Mouse (Mus musculus) thymus, adult 2 months (tissue): Measurements from ENCODE around the gene Tnfrsf18. TPM values are rescaled to one million over a fixed set of nuclear protein-coding genes. Genes with fewer than 3 reads are reported as not detected.

Experiments used
- DNase-seq: peaks from one replicate; pipeline ENCODE4 v3.0.0; 2021
- H3K27ac ChIP-seq: fragments of 200-500 bp; 2 replicates; pipeline ENCODE4 v1.5.1; 2012; ENCODE audit warnings: low read length, control low read depth; ENCODE audit not compliant: control insufficient read depth, insufficient read depth
- H3K27me3 ChIP-seq: fragments of 200-500 bp; 2 replicates; pipeline ENCODE4 v1.6.1; 2012; ENCODE audit warnings: mild to moderate bottlenecking, low read length, moderate library complexity, mixed read lengths; ENCODE audit not compliant: control insufficient read depth, insufficient read depth
- H3K36me3 ChIP-seq: fragments of 200-500 bp; 2 replicates; pipeline ENCODE4 v1.6.1; 2012; ENCODE audit warnings: mild to moderate bottlenecking, low read length, moderate library complexity; ENCODE audit not compliant: control insufficient read depth, insufficient read depth
- H3K4me1 ChIP-seq: fragments of 200-500 bp; replicated peaks from 2 replicates; pipeline ENCODE4 v1.6.1; 2012; ENCODE audit warnings: low read length; ENCODE audit not compliant: control insufficient read depth, insufficient read depth
- H3K4me3 ChIP-seq: fragments of 200-500 bp; 2 replicates; pipeline ENCODE4 v1.5.1; 2012; ENCODE audit warnings: mild to moderate bottlenecking, low read length, control low read depth, moderate library complexity; ENCODE audit not compliant: control insufficient read depth, insufficient read depth
- CTCF ChIP-seq: fragments of 200-500 bp; IDR thresholded peaks from 2 replicates; pipeline ENCODE4 v1.5.1; 2012; ENCODE audit warnings: mild to moderate bottlenecking, control low read depth, low read length, moderate library complexity, borderline replicate concordance; ENCODE audit not compliant: control insufficient read depth, poor library complexity, insufficient read depth; ENCODE audit errors: extremely low read depth
- POLR2A ChIP-seq: fragments of 200-500 bp; IDR thresholded peaks from 2 replicates; pipeline ENCODE4 v1.6.1; 2012; ENCODE audit warnings: mild to moderate bottlenecking, low read length, control low read depth, moderate library complexity; ENCODE audit not compliant: control insufficient read depth, poor library complexity, insufficient read depth; ENCODE audit errors: extremely low read depth
- WGBS: fragments of 180-500 bp; shearing (Covaris S2); methylation state at CpG from one replicate; pipeline ENCODE4 v1.1.7; 2018; 5-methylcytosine and 5-hydroxymethylcytosine counted together
- polyA plus RNA-seq: library from polyadenylated mRNA; depleted of rRNA; stranded (reverse); fragments of >200 nt; gene quantifications from 2 replicates; pipeline ENCODE4 v1.2.3, GENCODE M21; 2012

Gene Tnfrsf18
- polyA plus RNA-seq, 1 experiment: 85.2 TPM

- Histone ChIP-seq H3K4me1 (no peaks in the 10 kb centered on the region), H3K27ac (no peak overlapping the region)
- WGBS: 39% methylated on average over 3 of the region's 3 CpGs
These were observed 23.8 kb downstream of the Tnfrsf18 start for GRCm38 (mm10) chr4:156049779-156050178.

DNA sequence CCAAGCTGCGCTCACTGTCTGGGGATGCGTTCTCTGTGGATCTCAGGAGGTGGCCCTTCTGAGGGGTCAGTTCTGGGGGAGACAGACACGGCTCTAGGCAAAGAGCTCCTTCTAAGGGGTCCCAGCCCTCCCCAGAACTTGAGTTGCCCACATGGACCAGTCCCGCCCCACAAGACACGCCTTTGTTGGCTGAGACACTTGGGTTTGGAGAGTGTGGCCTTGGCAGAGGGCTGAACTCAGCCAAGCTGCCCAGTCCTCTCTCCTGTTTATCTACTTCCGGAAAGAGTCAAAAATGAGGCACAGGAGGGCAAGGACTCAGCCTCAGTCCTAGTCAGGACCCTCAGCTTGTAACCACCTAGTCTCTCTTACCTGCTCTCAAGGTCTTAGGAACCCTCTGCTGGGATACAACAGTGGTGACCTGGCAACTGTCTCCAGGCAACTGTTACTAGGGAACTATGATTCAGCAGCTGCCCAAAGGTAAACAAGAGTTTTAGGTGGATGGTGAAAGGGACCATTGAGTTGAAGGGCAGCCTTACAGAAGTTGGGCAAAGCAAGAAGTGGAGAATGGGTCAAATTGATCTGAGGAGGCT, 24.5 kb downstream of the Tnfrsf18 start:
- DNase-seq: no peak
- H3K27me3 ChIP-seq: no peaks in the 10 kb centered on the region
- no peak for TF ChIP-seq CTCF
- no peak for TF ChIP-seq POLR2A
- WGBS: 90% methylated on average over 6 of the region's 6 CpGs
- H3K27ac ChIP-seq: no peak overlapping the region
- no peak overlapping the region for H3K4me3 ChIP-seq
- no peaks in the 10 kb centered on the region for H3K36me3 ChIP-seq
- H3K4me1 ChIP-seq: no peaks in the 10 kb centered on the region

More at GRCm38 (mm10) chr4:156049779-156050178, 23.8 kb downstream of the Tnfrsf18 start:
- Histone ChIP-seq H3K4me3 (no peak overlapping the region), H3K27me3 (no peaks in the 10 kb centered on the region), H3K36me3 (no peaks in the 10 kb centered on the region)
- no peak for DNase-seq
- no peak for TF ChIP-seq CTCF
- no peak for TF ChIP-seq POLR2A

- no peak overlapping the region for H3K4me3 ChIP-seq
- 95% methylated on average over 4 of the region's 4 CpGs for WGBS
- no peaks in the 10 kb centered on the region for H3K27me3 ChIP-seq
- no peaks in the 10 kb centered on the region for H3K4me1 ChIP-seq
- no peak for DNase-seq
- no peak overlapping the region for H3K27ac ChIP-seq
- no peaks in the 10 kb centered on the region for H3K36me3 ChIP-seq
- TF ChIP-seq CTCF (no peak), POLR2A (no peak)
These were observed 27.1 kb downstream of the Tnfrsf18 start for GRCm38 (mm10) chr4:156053113-156053512.

DNA sequence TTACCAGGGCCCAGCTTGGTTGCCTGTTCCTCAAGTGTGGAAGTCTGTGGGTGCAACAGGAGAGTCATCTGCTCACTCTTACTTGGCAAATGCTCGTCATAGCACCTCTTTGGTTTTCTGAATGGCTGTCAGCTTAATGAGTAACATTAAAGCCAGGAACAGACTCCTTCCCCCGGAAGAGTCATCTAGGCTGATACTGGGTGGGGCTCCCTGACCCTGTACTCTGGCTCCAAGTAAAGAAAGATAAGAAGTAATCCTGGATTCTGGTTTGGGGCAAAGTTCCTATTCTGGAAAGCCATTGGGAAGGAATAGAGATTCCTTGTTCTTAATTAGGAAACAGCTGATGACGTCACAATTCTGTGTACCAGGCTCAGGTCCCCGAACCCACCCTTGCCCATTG, 28.2 kb downstream of the Tnfrsf18 start:
- DNase-seq: no peak
- no peaks in the 10 kb centered on the region for H3K27me3 ChIP-seq
- no peak overlapping the region for H3K27ac ChIP-seq
- H3K36me3 ChIP-seq: no peaks in the 10 kb centered on the region
- no peak overlapping the region for H3K4me3 ChIP-seq
- no peaks in the 10 kb centered on the region for H3K4me1 ChIP-seq
- TF ChIP-seq CTCF (no peak), POLR2A (no peak)
- 93% methylated on average over 4 of the region's 4 CpGs for WGBS

DNA sequence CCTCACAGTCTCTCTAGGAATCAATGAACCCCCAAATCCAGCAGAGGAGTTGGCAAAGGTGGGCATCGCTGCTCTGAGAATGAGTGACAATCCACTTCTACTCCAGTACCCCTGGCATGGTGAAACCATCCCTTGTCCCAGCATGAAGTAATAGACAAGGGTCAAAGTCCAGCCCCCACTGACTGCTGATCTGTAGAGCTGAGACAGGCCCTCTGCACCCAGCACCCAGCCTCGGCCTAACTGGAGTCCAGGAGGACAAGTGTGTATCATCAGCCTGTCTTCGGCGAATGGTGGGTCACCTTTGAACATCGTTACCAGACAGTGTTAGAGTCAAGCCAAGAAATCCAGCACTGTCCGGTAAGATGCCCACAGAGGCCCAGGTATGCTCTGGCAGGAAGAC, 28.6 kb downstream of the Tnfrsf18 start:
- WGBS: 94% methylated on average over 6 of the region's 6 CpGs
- no peak overlapping the region for H3K4me3 ChIP-seq
- TF ChIP-seq CTCF (no peak), POLR2A (no peak)

GRCm38 (mm10) chr4:156055173-156055572, 29.2 kb downstream of the Tnfrsf18 start:
- Histone ChIP-seq H3K27ac (no peak overlapping the region), H3K27me3 (no peaks in the 10 kb centered on the region), H3K36me3 (no peaks in the 10 kb centered on the region), H3K4me3 (no peak overlapping the region), H3K4me1 (no peaks in the 10 kb centered on the region; the same call in 1 of the 2 replicates)
- TF ChIP-seq CTCF (no peak), POLR2A (no peak)
- DNase-seq: no peak
- WGBS: 95% methylated on average over 5 of the region's 5 CpGs

More for the DNA sequence above, 28.6 kb downstream of the Tnfrsf18 start:
- no peak for DNase-seq
- Histone ChIP-seq H3K4me1 (no peaks in the 10 kb centered on the region), H3K36me3 (no peaks in the 10 kb centered on the region), H3K27ac (no peak overlapping the region), H3K27me3 (no peaks in the 10 kb centered on the region)

- no peak for TF ChIP-seq POLR2A
- TF ChIP-seq CTCF: no peak
- no peaks in the 10 kb centered on the region for H3K27me3 ChIP-seq
- DNase-seq: no peak
- 93% methylated on average over 10 of the region's 10 CpGs for WGBS
- H3K4me1 ChIP-seq: no peaks in the 10 kb centered on the region; the same call in 1 of the 2 replicates
- no peaks in the 10 kb centered on the region for H3K36me3 ChIP-seq
- no peak overlapping the region for H3K27ac ChIP-seq
- no peak overlapping the region for H3K4me3 ChIP-seq
These were observed 31.7 kb downstream of the Tnfrsf18 start for GRCm38 (mm10) chr4:156057702-156058101.

GRCm38 (mm10) chr4:156058826-156059225, 32.9 kb downstream of the Tnfrsf18 start:
- H3K4me1 ChIP-seq: peaks cover 1% of the 10 kb centered on the region
- 93% methylated on average over 9 of the region's 9 CpGs for WGBS
- H3K4me3 ChIP-seq: peak overlapping the region; percentile 11; the same call in 1 of the 2 replicates
- peak overlapping the region; percentile 14; the same call in 1 of the 2 replicates for H3K27ac ChIP-seq
- no peaks in the 10 kb centered on the region for H3K27me3 ChIP-seq
- TF ChIP-seq CTCF (no peak), POLR2A (no peak)
- no peak for DNase-seq
- H3K36me3 ChIP-seq: no peaks in the 10 kb centered on the region
